Comparison of ENCODE assay signal across 8 mouse cellular contexts in the genomic region with DNA sequence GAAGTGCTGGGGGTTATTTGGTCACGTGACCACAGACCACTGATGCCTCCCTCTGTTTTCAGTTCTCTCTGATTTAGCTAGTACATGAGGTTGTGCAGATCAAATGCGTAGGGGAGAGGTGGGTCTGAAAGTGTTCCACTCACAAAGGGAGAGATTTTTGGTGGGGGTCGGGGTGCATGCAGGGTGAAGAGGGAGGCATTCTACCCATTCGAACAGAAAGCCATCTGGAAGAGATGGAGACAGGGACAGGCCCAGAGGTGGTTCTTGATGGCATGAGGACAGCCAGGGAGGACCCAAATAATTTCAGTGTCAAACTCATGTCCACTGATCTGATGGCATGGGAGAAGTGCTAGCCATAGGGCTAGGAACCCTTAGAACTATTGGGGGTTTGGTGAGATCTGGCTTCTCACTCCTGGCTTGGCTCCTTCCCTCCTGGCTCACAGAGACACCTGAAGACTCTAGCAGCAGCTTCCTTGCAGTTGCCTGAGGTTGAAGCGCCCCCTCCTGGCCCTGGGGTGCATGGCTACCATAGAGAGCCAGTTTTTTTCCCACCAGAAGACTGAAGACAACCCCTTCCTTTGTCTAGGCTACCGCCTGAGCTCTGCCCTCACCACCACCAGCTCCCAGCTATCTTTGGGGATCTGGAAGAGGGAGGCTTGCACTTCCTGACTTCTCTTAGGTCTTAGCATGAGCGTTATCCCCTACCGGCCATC.
DNase-seq lines count a peak whose midpoint lies in the region; ATAC-seq and TF ChIP-seq lines count a peak whose summit lies in the region.

No protein-coding gene starts in this region.

- no peak for TF ChIP-seq POLR2A in brain, embryonic 14.5 days (IDR thresholded peaks at IDR 0.05; ENCODE audit: borderline replicate concordance, extremely low read depth, insufficient read depth, insufficient read length, poor library complexity, severe bottlenecking)
- TF ChIP-seq POLR2A in olfactory bulb, adult 2 months (IDR thresholded peaks at IDR 0.05; ENCODE audit: insufficient read depth, low read depth, low read length), result no peak

- ATAC-seq in erythroid progenitor cell, adult 5-6 weeks (replicated peaks; ENCODE audit: low FRiP score, poor library complexity, severe bottlenecking), result 0 out of 2 replicates have a peak, but pooled peaks have one; percentile 34
- 0 out of 2 replicates have a peak, but pooled peaks have one; percentile 37 for ATAC-seq in heart, embryonic 16.5 days (replicated peaks; ENCODE audit: extremely low read depth, insufficient read depth, low FRiP score)
- ATAC-seq in liver, embryonic 14.5 days (ENCODE audit: insufficient read depth), result no peak

- H3K4me1 ChIP-seq in heart, embryonic 16.5 days (ENCODE audit: control insufficient read depth, insufficient read depth, low read length), result no peaks in the 10 kb centered on the region
- H3K4me1 ChIP-seq in liver, embryonic 14.5 days (replicated peaks; ENCODE audit: control insufficient read depth in 2 of 2, insufficient read depth in 2 of 2, low read length in 1 of 2), result no peaks in the 10 kb centered on the region
- H3K4me1 ChIP-seq in olfactory bulb, adult 2 months (ENCODE audit: control insufficient read depth, insufficient read depth, low read length), result no peaks in the 10 kb centered on the region

- H3K4me2 ChIP-seq in heart, embryonic 16.5 days (ENCODE audit: low read depth, low read length), result no peak overlapping the region
- H3K4me2 ChIP-seq in liver, embryonic 14.5 days (ENCODE audit: low read depth), result no peak overlapping the region

- no peak overlapping the region for H3K9ac ChIP-seq in heart, embryonic 16.5 days (ENCODE audit: low read length)
- no peak overlapping the region for H3K9ac ChIP-seq in liver, embryonic 14.5 days (replicated peaks)

- peak; percentile 8 for DNase-seq in CD4-positive helper T cell, adult 2 months (ENCODE audit: low read depth, low spot score)
- DNase-seq in brain, embryonic 14.5 days (ENCODE audit: low read depth), result peak; percentile 84
- peak; percentile 69 for DNase-seq in kidney, postnatal 14 days
- DNase-seq in liver, embryonic 14.5 days (ENCODE audit: low read depth in 3 of 3, low spot score in 3 of 3), result no peak
- DNase-seq in thymus, adult 18-20 months, result peak; percentile 2 to 12

- no peak overlapping the region for H3K4me3 ChIP-seq in heart, embryonic 16.5 days (ENCODE audit: low read length)
- no peak overlapping the region for H3K4me3 ChIP-seq in liver, embryonic 14.5 days (ENCODE audit: insufficient read depth in 1 of 2, low read depth in 2 of 2, low read length in 2 of 2)
- no peak overlapping the region for H3K4me3 ChIP-seq in olfactory bulb, adult 2 months (ENCODE audit: insufficient read depth, low read depth, low read length)

- no peak for TF ChIP-seq EP300 in liver, embryonic 14.5 days (IDR thresholded peaks at IDR 0.05; ENCODE audit: low read depth)

- no peaks in the 10 kb centered on the region for H3K27me3 ChIP-seq in heart, embryonic 16.5 days (ENCODE audit: control insufficient read depth, insufficient read depth, low read length)
- no peaks in the 10 kb centered on the region for H3K27me3 ChIP-seq in liver, embryonic 14.5 days (ENCODE audit: control insufficient read depth, insufficient read depth, low read length)

- no peak overlapping the region for H3K27ac ChIP-seq in heart, embryonic 16.5 days (ENCODE audit: low read length)
- no peak overlapping the region for H3K27ac ChIP-seq in liver, embryonic 14.5 days
- H3K27ac ChIP-seq in olfactory bulb, adult 2 months (ENCODE audit: insufficient read depth, low read depth, low read length), result no peak overlapping the region

- no peaks in the 10 kb centered on the region for H3K36me3 ChIP-seq in heart, embryonic 16.5 days (ENCODE audit: control insufficient read depth, insufficient read depth)
- no peaks in the 10 kb centered on the region for H3K36me3 ChIP-seq in liver, embryonic 14.5 days (replicated peaks; ENCODE audit: control insufficient read depth, insufficient read depth, low read depth)

- peak; percentile 92 for TF ChIP-seq CTCF in brain, embryonic 14.5 days (IDR thresholded peaks at IDR 0.05; ENCODE audit: borderline replicate concordance, extremely low read depth, insufficient read depth, insufficient read length)
- peak; percentile 88 for TF ChIP-seq CTCF in liver, embryonic 14.5 days (IDR thresholded peaks at IDR 0.05; ENCODE audit: low read depth)
- peak; percentile 83 for TF ChIP-seq CTCF in olfactory bulb, adult 2 months (IDR thresholded peaks at IDR 0.05; ENCODE audit: insufficient read depth, low read depth, low read length)

- WGBS in heart, embryonic 16.5 days, result 33% methylated on average over 8 of the region's 8 CpGs
- WGBS in liver, embryonic 14.5 days (ENCODE audit: insufficient replicate concordance), result 21% methylated on average over 8 of the region's 8 CpGs
- 38% methylated on average over 8 of the region's 8 CpGs for WGBS in olfactory bulb, adult 2 months

- no peaks in the 10 kb centered on the region for H3K9me3 ChIP-seq in heart, embryonic 16.5 days (replicated peaks; ENCODE audit: control insufficient read depth, low read length)
- no peaks in the 10 kb centered on the region for H3K9me3 ChIP-seq in liver, embryonic 14.5 days (ENCODE audit: control insufficient read depth, low read length)

Comparison
In these comparisons a context has a peak if more than half of its experiments do, and no peak if none do; other contexts are left out.
1. DNase-seq: peak in CD4-positive helper T cell, adult 2 months (single experiment), brain, embryonic 14.5 days (single experiment), kidney, postnatal 14 days (single experiment) and thymus, adult 18-20 months (2 of 2); none in liver, embryonic 14.5 days (0 of 3).
2. Peak in every context shown above with its lines, with median percentiles within 50 percentile points of each other: CTCF ChIP-seq.